Mouse (Mus musculus) heart, embryonic 13.5 days (tissue): ENCODE data around the gene Camk1g. TPM values are rescaled to one million over a fixed set of nuclear protein-coding genes. Genes with fewer than 3 reads are reported as not detected.

Experiments
- ATAC-seq: fragments of 200-750 bp; cut with Nextera tagmentation; 2 replicates; pipeline ENCODE4 v1.8.0; 2017; ENCODE audit warnings: moderate TSS enrichment; ENCODE audit not compliant: insufficient number of reproducible peaks, low FRiP score, low TSS enrichment; ENCODE audit errors: extremely low read depth
- H3K27ac ChIP-seq: fragments of 300-500 bp; sonication (generic); replicated peaks from 2 replicates; pipeline ENCODE4 v1.5.1; 2015; ENCODE audit warnings: moderate library complexity, mild to moderate bottlenecking, inconsistent platforms
- H3K27me3 ChIP-seq: fragments of 300-500 bp; sonication (generic); replicated peaks from 2 replicates; pipeline ENCODE4 v1.6.1; 2015; ENCODE audit warnings: mild to moderate bottlenecking, inconsistent platforms
- H3K36me3 ChIP-seq: fragments of 300-500 bp; sonication (generic); 2 replicates; pipeline ENCODE4 v1.6.1; 2015; ENCODE audit warnings: mild to moderate bottlenecking, inconsistent platforms
- H3K4me1 ChIP-seq: fragments of 300-500 bp; sonication (generic); 2 replicates; pipeline ENCODE4 v1.6.1; 2015; ENCODE audit warnings: inconsistent platforms
- H3K4me2 ChIP-seq: fragments of 300-500 bp; sonication (generic); 2 replicates; pipeline ENCODE4 v1.6.1; 2015; ENCODE audit warnings: inconsistent platforms, mild to moderate bottlenecking, moderate library complexity
- H3K4me3 ChIP-seq: fragments of 300-500 bp; sonication (generic); 2 replicates; pipeline ENCODE4 v1.5.1; 2015; ENCODE audit warnings: moderate library complexity, mild to moderate bottlenecking, inconsistent platforms
- H3K9ac ChIP-seq: fragments of 300-500 bp; sonication (generic); 2 replicates; pipeline ENCODE4 v1.6.1; 2015; ENCODE audit warnings: inconsistent platforms, mild to moderate bottlenecking, moderate library complexity
- H3K9me3 ChIP-seq: fragments of 300-500 bp; sonication (generic); 2 replicates; pipeline ENCODE4 v1.6.1; 2016; ENCODE audit warnings: inconsistent platforms
- WGBS: fragments of 180-500 bp; shearing (Covaris S2); methylation state at CpG from one replicate; pipeline ENCODE4 v1.1.7; 2015; ENCODE audit warnings: mixed read lengths; 5-methylcytosine and 5-hydroxymethylcytosine counted together
- polyA plus RNA-seq: library from polyadenylated mRNA; unstranded; fragments of >200 nt; fragmentation: Nextera tagmentation; extraction: Ambion mirVana; gene quantifications from 2 replicates; pipeline ENCODE4 v1.2.1, GENCODE M21; 2015

The Camk1g gene
- polyA plus RNA-seq, 1 experiment from 2014 or later, result 7.5 TPM

DNA sequence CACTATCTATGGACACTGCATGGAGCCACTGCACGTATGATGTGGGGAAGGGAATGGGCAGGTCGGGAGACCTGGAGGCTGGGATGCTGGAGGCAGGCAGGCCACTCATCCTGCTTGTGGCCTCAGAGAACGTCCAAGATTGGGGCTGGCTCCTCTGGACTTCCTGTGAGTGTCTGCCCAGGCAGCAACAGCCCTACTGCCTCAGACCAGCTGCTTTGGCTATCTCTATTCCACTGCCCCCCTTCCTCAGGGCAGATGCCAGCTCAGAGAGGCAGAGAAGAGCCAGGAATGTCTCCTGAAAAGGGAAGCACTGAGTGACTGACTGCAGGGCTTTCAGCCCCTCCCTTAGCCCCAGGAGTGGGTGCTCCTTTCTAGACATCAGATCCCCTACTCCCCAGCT lies 23.2 kb downstream of the Camk1g start:
- peaks cover 27% of the 10 kb centered on the region for H3K36me3 ChIP-seq
- no peak overlapping the region for H3K9ac ChIP-seq
- 35% methylated on average over 3 of the region's 3 CpGs for WGBS
- H3K9me3 ChIP-seq, result no peaks in the 10 kb centered on the region
- H3K4me3 ChIP-seq, result no peak overlapping the region
- no peak overlapping the region for H3K4me2 ChIP-seq
- H3K27ac ChIP-seq, result no peak overlapping the region
- no peaks in the 10 kb centered on the region for H3K27me3 ChIP-seq
- no peak for ATAC-seq
- peaks cover 4% of the 10 kb centered on the region for H3K4me1 ChIP-seq

- Histone ChIP-seq H3K9ac (no peak overlapping the region), H3K27me3 (0 out of 2 replicates have a peak, but pooled peaks cover 4% of the 10 kb centered on the region), H3K36me3 (peaks cover 17% of the 10 kb centered on the region), H3K27ac (no peak overlapping the region), H3K9me3 (no peaks in the 10 kb centered on the region), H3K4me2 (no peak overlapping the region), H3K4me3 (no peak overlapping the region), H3K4me1 (peaks cover 4% of the 10 kb centered on the region)
- WGBS, result 58% methylated on average over 2 of the region's 2 CpGs
- ATAC-seq, result no peak
Observed at GRCm38 (mm10) chr1:193344976-193345375, 25.1 kb downstream of the Camk1g start.

DNA sequence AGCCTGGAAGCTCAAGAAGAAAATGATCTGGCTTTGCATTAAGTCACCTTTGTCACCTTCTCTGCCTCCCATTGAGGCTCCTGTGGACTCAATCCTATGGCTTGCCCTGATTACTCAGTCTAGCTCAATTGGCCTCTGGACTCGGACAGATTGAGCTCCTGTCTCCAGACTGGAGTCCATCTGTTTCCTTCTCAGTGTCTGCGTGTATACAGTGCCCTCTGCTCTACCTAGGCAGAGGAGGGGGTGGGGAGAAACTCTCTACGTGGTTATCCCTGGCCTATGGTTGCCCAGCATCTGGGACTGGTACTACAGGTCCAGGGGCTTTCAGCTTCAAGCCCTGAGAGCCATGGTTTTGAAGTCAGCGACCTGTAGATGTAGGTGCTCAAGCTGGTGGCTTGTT lies 26.2 kb downstream of the Camk1g start:
- Histone ChIP-seq H3K4me2 (no peak overlapping the region), H3K9ac (no peak overlapping the region), H3K27ac (no peak overlapping the region), H3K27me3 (peaks cover 4% of the 10 kb centered on the region; the same call in 1 of the 2 replicates), H3K4me1 (peaks cover 6% of the 10 kb centered on the region), H3K9me3 (no peaks in the 10 kb centered on the region), H3K4me3 (no peak overlapping the region), H3K36me3 (peaks cover 11% of the 10 kb centered on the region)
- ATAC-seq, result no peak
- WGBS, result 61% methylated on average over 4 of the region's 4 CpGs

GRCm38 (mm10) chr1:193342198-193342946 lies 27.7 kb downstream of the Camk1g start:
- ATAC-seq, result no peak
- no peak overlapping the region for H3K4me2 ChIP-seq
- H3K9ac ChIP-seq, result no peak overlapping the region
- no peak overlapping the region for H3K27ac ChIP-seq
- peaks cover 4% of the 10 kb centered on the region; the same call in 1 of the 2 replicates for H3K27me3 ChIP-seq
- H3K4me3 ChIP-seq, result no peak overlapping the region
- peaks cover 21% of the 10 kb centered on the region for H3K4me1 ChIP-seq
- H3K36me3 ChIP-seq, result no peaks in the 10 kb centered on the region
- H3K9me3 ChIP-seq, result no peaks in the 10 kb centered on the region
- WGBS, result 83% methylated on average over 5 of the region's 5 CpGs

GRCm38 (mm10) chr1:193338363-193338995 lies 31.6 kb downstream of the Camk1g start:
- 77% methylated on average over 9 of the region's 9 CpGs for WGBS

DNA sequence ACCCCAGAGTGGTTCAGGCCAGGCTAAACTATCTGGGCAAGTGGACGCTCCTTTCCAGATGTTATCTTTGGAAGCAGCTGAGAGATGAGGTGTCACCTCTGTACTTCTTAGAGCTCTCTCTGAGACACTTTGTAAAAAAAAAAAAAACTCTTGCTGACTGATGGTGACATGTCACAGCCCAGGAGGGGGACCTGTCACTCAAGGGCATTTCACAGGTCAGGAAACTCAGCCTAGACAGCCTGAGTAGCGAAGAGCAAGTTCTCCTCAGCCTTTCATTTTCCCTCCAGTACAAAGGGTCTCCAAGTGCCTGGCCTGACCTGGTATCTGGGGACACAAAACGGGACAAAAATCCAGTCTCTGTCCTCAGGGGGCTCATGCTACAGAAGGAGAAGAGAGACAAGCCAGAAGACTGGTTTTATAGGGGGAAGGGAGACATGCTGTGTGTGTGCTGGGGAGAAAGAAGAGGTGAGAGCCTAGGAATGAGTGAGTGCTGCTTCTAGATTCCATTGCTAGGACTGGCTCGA lies 32.2 kb downstream of the Camk1g start:
- Histone ChIP-seq H3K27ac (0 out of 2 replicates have a peak overlapping the region, but pooled peaks have one; percentile 21), H3K4me3 (no peak overlapping the region), H3K4me1 (peaks cover 62% of the 10 kb centered on the region), H3K4me2 (no peak overlapping the region), H3K36me3 (no peaks in the 10 kb centered on the region), H3K27me3 (peaks cover 4% of the 10 kb centered on the region; the same call in 1 of the 2 replicates), H3K9ac (0 out of 2 replicates have a peak overlapping the region, but pooled peaks have one; percentile 37), H3K9me3 (no peaks in the 10 kb centered on the region)
- ATAC-seq, result no peak
- WGBS, result 32% methylated on average over 4 of the region's 4 CpGs

More at GRCm38 (mm10) chr1:193338363-193338995, 31.6 kb downstream of the Camk1g start:
- Histone ChIP-seq H3K4me3 (no peak overlapping the region), H3K4me1 (peaks cover 56% of the 10 kb centered on the region), H3K27me3 (peaks cover 4% of the 10 kb centered on the region; the same call in 1 of the 2 replicates), H3K9ac (no peak overlapping the region), H3K36me3 (no peaks in the 10 kb centered on the region), H3K4me2 (no peak overlapping the region), H3K27ac (no peak overlapping the region), H3K9me3 (no peaks in the 10 kb centered on the region)
- ATAC-seq, result no peak

DNA sequence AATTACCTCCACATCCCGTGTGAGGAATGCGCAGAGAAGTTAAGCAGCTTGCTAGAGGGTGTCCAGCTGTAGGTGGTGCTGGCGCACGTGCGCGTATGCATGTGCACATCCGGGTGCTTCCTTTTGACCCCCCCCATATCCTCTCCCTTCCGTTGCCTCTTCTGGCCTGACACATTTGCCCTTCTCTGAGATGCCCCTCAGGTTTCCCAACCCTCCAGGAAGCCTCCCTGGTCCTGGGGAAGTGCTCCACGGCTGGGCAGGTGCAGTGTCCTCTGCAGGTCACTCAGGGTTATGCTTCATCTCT lies 33.1 kb downstream of the Camk1g start:
- Histone ChIP-seq H3K4me2 (no peak overlapping the region), H3K4me1 (peaks cover 71% of the 10 kb centered on the region), H3K9me3 (no peaks in the 10 kb centered on the region), H3K27me3 (peaks cover 4% of the 10 kb centered on the region; the same call in 1 of the 2 replicates), H3K36me3 (no peaks in the 10 kb centered on the region), H3K27ac (peak overlapping the region; percentile 92), H3K4me3 (no peak overlapping the region), H3K9ac (no peak overlapping the region)
- 75% methylated on average over 9 of the region's 9 CpGs for WGBS
- ATAC-seq, result no peak

DNA sequence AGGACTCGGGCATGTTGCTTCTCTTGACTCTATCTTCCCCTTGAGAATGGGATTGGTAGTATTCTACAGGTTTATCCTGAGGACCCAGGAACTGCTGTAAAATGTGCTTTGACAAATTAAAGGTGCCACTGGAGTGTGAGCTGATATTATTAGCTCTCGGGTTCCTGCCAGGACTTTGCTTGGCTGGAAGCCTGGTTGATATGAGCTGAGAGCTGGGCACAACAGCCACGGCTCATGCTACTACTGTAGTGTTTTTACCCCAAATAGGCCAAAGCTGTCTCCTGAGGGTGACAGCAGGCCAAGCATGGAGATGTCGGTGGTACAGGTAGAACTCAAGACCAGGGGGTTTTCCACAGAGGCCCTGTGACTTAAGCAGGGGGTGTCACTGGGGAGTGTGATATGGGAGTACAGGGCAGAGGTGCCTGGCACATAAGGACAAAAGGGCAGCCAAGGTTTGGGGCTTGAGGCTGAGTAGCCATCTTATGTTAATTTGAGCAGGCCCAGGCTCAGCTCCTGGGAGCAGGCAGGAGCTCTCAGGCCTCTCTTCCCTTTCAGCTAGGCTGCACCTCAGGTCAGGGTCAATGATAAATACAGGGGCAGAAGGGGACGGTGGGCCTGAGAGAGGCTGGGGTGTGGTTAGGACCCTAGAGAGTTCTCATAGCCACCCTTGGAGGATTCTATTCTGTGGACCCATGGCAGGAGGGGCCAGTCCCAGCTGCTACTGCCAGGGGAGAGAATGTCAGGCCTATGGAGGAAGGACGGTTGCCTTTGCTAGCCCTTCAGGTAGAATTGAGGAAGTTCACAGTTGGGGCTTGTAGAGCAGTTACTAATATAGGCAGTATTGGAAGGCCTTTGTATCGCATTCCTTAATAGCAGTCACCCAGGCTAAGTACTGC lies 33.7 kb downstream of the Camk1g start:
- H3K4me1 ChIP-seq, result peaks cover 77% of the 10 kb centered on the region
- H3K4me2 ChIP-seq, result no peak overlapping the region
- no peaks in the 10 kb centered on the region for H3K36me3 ChIP-seq
- no peak overlapping the region for H3K4me3 ChIP-seq
- peak overlapping the region; percentile 56 for H3K9ac ChIP-seq
- peaks cover 4% of the 10 kb centered on the region; the same call in 1 of the 2 replicates for H3K27me3 ChIP-seq
- no peak for ATAC-seq
- peak overlapping the region; percentile 92 for H3K27ac ChIP-seq
- 50% methylated on average over 7 of the region's 7 CpGs for WGBS
- H3K9me3 ChIP-seq, result no peaks in the 10 kb centered on the region

GRCm38 (mm10) chr1:193334546-193334945 lies 35.6 kb downstream of the Camk1g start:
- ATAC-seq, result no peak
- H3K4me2 ChIP-seq, result no peak overlapping the region

DNA sequence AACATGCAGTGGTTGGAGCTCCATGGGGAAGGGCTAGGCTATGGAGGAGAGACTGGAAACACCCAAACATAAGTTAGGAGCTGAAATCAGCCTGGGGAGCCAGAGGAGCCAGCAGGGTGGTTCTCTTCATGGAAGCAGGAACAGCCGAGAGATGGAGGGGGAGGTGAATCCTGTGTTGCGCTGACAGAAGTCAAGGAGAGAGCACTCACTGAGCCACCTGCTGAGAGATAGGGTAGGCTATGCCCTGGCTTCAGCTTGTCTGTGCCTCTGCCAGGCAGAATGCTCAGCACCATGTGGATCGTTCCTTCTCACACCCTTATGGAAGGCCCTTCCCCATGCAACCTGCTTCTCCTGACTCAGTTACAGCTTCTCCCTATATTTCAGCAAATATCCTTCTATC lies 36.3 kb downstream of the Camk1g start:
- Histone ChIP-seq H3K27ac (peak overlapping the region; percentile 6), H3K27me3 (no peaks in the 10 kb centered on the region; the same call in 1 of the 2 replicates), H3K9ac (0 out of 2 replicates have a peak overlapping the region, but pooled peaks have one; percentile 28), H3K4me3 (no peak overlapping the region), H3K36me3 (no peaks in the 10 kb centered on the region), H3K4me2 (no peak overlapping the region), H3K4me1 (peaks cover 82% of the 10 kb centered on the region), H3K9me3 (no peaks in the 10 kb centered on the region)
- no peak for ATAC-seq
- 48% methylated on average over 3 of the region's 3 CpGs for WGBS

More at GRCm38 (mm10) chr1:193334546-193334945, 35.6 kb downstream of the Camk1g start:
- Histone ChIP-seq H3K9me3 (no peaks in the 10 kb centered on the region), H3K36me3 (no peaks in the 10 kb centered on the region), H3K4me3 (no peak overlapping the region), H3K27me3 (no peaks in the 10 kb centered on the region; the same call in 1 of the 2 replicates), H3K4me1 (peaks cover 85% of the 10 kb centered on the region), H3K27ac (peak overlapping the region; percentile 6), H3K9ac (no peak overlapping the region)
- WGBS, result 71% methylated on average over 6 of the region's 6 CpGs

DNA sequence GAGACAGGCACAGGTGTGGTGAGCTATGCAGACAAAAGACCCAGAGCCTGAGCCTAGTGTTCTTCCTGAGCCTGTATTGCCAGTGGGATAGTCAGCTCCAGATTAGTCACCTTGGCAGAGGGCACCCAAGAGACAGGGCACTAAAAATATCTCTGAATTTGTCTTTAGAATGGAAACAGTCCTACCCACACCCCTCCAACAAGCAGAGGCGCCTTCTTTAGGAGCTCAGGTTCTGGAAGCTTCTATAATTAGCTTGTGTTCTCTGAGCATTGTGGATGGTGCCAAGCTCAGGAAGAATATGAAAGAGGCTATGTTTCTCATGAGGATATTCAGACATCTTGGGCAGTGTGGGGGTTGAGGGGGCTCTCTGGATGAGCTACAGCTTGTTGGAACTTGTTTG lies 37.4 kb downstream of the Camk1g start:
- ATAC-seq, result no peak
- WGBS, result 50% methylated on average over 1 of the region's 1 CpGs
- peak overlapping the region; percentile 58 for H3K27ac ChIP-seq
- H3K27me3 ChIP-seq, result no peaks in the 10 kb centered on the region; the same call in 1 of the 2 replicates
- no peaks in the 10 kb centered on the region for H3K9me3 ChIP-seq
- no peak overlapping the region for H3K4me2 ChIP-seq
- H3K9ac ChIP-seq, result no peak overlapping the region
- no peaks in the 10 kb centered on the region for H3K36me3 ChIP-seq
- H3K4me1 ChIP-seq, result peaks cover 72% of the 10 kb centered on the region
- no peak overlapping the region for H3K4me3 ChIP-seq
